Mouse (Mus musculus) kidney, adult 8-10 months (tissue): Measurements from ENCODE around the gene Sh2d7.

Experiments
- DNase-seq, 2 experiments: peaks; one replicate each; pipeline ENCODE4 v3.0.0; 2022

The Sh2d7 gene

GRCm38 (mm10) chr9:54538684-54539083 is at the start of gene Sh2d7:
Gene Sh2d7 (plus strand): TSS chr9:54538984.
- DNase-seq = no peak

DNA sequence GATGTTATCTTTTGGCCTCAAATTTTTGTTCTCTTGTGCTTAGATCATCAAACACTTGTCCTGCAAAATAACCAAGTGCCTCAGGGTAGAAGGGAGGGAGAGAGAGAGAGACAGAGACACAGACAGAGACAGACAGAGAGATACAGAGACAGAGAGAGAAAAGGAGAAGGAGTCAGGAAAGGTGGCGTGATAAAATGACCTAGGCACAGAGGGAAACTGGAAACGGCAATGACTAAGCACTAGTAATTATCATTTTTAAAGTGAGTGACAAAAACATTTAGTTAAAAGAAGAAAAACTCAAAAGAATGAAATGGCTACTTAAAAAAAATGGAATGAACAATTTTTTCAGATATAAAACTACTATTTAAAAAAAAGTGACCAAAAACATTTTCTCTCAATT is 49.2 kb upstream of the Sh2d7 start:
- DNase-seq = no peak

GRCm38 (mm10) chr9:54490431-54490830 is 48.4 kb upstream of the Sh2d7 start:
- DNase-seq = no peak

- no peak for DNase-seq
Observed at GRCm38 (mm10) chr9:54499291-54499690, 39.5 kb upstream of the Sh2d7 start.

DNA sequence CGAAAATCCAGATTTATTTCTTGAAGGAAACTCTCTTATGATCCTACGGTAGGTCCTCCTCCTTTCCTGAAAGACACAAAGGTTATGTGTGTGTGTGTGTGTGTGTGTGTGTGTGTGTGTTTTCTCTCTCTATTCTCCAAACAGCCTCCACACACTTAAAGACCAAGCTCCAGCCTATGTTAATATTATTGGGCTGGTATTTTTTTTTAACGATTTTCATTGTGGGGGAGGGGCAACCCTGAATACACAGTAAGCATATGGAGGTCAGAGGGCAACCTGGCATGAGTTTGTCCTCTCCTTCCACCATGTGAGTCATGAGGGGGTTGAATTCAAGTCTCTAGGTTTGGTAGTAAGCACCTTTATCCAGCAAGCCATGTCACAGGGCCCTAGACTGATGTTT is 39.0 kb upstream of the Sh2d7 start:
- DNase-seq = no peak

DNA sequence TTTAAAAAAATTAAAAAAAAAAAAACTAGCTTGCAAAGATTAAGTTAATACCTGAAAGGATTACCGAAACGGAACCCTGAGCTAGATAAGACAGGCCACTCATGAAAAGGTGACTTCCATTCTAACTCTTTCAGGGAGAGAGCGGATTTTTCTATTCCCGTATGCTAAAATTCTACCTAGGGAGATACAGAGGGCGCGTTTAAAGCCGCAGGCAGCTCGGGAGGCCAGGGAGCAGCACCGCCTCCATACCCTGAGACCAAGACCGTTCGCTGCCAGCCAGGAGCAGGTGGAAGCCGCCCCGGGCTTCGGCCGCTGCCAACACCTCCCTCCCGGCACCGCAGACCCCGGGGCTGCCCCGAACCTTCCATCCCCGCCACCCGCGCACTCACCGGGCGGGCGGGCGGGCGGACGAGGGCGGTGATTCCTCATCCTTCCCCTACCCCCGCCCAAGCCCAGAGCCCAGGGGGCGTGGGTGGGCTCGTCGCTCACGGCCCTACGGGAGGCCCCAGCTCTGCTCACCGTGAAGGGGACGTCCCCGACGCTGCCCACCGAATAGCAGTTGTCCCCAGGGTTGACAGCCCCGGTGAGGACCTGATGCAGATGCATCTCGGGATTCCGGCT is 37.8 kb upstream of the Sh2d7 start:
- peak; percentile 36 to 47 for DNase-seq

DNA sequence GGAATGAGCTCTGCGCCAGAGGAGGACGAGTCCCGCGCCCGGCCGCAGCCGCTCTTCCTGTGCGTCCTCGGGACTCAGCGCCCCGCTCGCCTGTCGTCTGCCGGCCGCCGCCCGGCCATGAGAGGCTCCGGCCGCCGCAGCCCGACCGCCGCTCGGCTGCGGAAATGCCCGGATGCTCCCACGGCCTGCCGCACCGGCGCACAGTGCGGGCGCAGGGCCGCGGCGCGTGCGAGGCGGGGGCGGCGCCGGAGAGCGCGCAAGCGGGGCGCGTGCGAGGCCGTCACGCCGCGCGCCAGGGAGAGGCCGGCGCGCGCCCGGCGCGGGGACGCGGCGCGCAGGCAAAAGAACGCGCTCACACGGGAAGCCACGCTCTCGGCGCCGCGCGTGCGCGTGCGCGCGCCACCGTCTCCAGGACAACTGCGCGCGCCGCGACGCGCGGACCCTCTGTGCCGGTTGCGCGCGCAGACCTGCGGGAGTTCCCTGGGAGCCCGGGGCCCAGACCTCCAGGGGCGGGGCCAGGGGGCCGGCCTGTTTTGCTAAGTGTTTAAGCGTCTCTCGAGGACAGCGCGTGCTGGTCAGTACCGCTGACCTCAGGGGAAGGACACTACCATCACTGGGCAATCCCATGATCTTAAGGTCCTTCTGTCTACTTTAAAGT is 37.2 kb upstream of the Sh2d7 start, which contains the start of gene Dmxl2:
Dmxl2 (minus strand) TSS at position 174 of the 658 bp plus-strand sequence.
- DNase-seq = peak; percentile 94 to 95

- no peak for DNase-seq
Observed at GRCm38 (mm10) chr9:54502111-54502495, 36.7 kb upstream of the Sh2d7 start.

DNA sequence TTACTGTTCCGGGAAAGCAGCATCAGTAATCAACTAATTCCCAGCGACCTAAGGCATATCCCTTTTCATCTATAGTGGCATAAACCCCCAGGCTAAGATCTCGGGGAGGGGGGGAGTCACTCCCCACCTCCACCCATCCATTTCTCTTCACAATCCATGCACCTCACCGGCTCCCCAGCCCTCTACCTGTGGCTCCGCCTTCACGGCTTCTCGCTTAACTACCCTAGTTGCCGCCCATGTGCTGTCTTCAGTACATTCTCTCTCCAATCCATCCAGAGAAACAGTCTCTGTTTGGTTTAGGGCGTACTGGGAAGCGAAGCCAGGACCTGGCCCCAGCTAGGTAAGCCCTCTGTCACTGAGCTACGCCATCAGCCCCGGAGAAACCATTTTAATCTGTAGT is 35.9 kb upstream of the Sh2d7 start:
- DNase-seq = peak; percentile 28 to 55

DNA sequence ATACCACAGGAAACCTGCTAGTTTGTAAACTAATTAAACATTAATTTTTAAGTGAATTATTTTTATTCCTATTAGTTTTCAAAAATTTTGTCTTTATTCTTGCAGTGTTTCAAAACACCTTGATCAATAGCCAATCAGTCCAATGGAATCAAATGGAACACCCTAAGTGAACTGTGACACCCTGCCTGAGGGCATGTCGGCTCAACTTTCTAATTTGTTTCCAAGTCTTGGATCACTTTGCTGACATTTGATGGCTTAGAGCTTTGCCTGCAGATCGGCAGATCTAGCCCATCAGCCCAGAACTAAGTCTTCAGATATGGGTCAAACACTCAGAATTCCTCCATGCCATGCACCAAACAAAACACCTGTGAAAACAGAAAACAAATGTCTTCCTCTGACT is 22.8 kb upstream of the Sh2d7 start:
- no peak for DNase-seq

- no peak for DNase-seq
Observed at GRCm38 (mm10) chr9:54518921-54519320, 19.9 kb upstream of the Sh2d7 start.

DNA sequence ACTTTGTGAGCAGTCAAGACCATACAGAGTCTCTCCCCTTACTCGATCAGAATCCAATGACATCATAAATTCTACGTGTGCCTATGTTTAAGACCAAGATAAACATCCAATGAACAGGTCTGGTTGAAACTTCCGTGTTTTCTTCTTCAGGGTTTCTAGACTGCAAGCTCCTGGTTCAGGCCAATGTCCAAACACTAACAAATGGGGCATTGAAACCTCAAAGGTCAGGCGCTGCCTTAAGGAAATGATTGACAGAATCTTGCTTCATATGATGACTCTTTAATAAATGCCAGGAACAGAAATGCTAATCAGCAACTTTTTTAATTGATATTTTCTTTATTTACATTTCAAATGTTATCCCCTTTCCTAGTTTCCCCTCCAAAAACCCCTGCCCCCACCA is 18.5 kb upstream of the Sh2d7 start:
- DNase-seq = peak; percentile 68 to 77

- no peak for DNase-seq
Observed at GRCm38 (mm10) chr9:54527694-54528093, 11.1 kb upstream of the Sh2d7 start.

DNA sequence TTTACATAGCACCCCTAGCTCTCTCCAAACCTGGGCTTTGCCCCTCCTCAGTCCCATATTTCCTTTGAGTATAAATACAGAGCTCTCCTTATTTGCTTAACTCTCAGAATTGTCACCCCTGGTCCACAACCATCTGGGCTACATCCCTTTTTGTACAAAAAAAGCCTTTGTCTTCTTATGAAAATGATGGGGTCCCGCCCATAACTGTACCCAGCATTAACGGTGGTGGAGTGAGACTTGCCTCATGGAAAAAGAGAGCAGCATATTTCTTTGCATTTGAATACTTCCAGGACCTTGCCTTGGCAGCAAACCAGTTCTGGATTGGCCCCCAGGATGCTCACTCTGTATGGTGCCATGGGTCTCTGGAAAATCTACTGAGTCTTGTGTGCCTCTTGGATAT is 8.8 kb upstream of the Sh2d7 start:
- DNase-seq = no peak

- no peak for DNase-seq
Observed at GRCm38 (mm10) chr9:54530836-54531235, 7.9 kb upstream of the Sh2d7 start.

DNA sequence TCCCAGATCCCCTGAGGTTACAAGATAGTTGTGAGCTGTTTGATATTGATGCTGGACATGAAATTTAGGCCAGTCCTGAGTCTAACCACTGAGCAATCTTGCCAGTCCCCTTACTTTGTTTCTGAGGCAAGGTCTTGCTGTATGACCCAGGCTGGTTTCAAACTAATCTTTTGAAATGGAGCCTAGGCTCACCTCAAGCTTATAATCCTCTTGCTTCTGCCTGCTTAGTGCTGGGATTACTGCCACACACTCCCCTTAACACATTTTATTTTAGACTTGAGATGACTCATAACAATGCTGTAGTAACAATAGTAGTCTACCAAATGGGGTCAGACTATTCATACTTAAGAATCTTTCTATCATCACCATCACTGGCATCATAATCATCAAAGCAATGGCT is 7.4 kb upstream of the Sh2d7 start:
- DNase-seq = no peak

DNA sequence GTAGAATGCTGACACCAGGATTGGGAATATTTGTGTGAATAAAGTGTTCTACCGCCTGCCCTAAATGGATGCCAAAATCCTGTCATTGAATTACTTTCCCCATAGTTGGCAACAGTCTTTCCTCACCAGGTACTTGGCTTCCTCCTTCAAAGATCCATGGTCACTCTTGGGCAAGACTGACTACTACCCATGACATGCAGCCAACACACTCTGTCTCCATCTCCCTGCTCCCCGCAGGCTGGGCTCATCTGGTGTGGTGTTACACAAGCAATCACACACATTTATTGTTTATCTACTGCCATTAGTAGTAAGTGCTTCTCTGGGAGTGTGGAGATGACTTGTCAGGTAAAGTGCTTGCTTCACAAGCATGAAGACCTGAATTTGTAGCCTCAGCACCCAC is 5.9 kb upstream of the Sh2d7 start:
- DNase-seq = no peak

GRCm38 (mm10) chr9:54533975-54534374 is 4.8 kb upstream of the Sh2d7 start:
- no peak for DNase-seq

DNA sequence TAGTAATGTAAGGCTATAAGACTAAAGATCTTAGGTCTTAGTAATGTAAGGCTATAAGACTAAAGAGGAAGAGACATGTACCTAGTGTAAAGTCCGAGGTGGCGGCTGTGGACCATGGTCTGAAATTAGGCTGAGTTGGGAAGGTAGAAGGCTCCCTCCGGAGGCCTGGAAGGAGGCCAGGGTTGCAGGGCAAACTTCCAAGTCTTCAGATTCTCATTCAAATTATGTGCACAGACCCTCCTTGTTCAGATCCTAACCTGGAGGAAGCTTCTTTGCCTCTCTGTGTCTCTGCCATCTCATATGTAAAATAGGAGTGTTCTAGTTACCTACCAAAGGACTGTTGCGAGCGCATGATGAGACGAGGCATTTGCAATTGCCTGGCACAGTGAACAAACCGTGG is 2.5 kb upstream of the Sh2d7 start:
- DNase-seq = peak; percentile 16 to 52

DNA sequence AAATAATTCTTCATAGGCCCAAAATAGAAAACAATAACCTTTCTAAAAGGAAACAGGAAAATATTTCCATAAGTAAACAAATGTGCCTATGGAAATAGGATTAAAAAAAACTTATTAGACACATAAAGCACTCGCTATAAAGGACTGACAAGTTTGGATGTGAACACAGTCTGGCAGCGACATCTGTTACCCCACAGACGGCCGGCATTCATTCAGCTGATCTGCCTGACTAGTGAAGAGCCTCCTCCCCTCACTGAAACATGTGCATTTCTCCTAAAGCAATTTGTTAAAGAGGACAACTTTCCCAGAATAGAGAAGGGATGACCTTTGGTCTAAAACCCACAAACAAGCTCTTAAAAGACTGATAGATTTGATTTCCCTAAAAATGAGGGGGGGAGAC is 1.8 kb upstream of the Sh2d7 start:
- DNase-seq = no peak

- no peak for DNase-seq
Observed at GRCm38 (mm10) chr9:54537480-54537879, 1.3 kb upstream of the Sh2d7 start.

DNA sequence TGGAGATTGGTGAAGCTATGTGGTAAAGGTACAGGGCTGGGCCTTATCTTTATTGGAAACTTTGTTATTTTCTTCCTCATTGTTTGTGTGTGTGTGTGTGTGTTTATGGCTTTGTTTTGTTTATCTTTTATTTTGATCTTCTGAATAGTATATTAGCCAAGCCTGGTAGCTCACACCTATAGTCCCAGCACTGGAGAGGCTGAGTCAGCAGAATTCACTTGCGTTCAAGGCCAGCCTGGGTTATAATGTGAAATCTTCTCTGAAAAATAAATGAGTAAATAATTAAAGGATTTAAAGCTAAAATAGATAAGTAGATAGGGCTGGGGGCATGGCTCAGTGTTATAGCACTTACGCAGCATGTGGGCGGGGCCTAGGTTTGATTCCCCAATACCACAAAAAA is 540 bp upstream of the Sh2d7 start:
- DNase-seq = no peak

DNA sequence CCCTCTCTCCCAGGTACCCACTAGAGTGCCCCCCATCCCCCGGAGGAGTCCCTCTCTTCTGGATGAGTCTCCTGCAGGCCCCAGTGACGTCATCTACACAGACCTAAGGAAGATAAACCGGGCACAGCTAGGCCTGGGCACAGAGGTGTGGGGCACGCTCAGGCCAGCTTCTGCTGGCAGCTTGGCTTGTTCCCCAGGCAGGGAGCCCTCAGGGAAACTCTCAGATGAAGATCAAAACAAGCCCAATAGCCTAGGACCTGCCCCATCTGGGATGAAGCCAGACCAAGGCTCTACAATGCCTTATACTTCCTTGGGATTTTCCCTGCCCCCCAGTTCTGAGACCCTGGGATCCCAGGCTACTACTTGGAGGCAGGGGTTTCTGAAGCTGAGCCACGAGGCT is 2.0 kb downstream of the Sh2d7 start:
- DNase-seq = no peak

GRCm38 (mm10) chr9:54544212-54544953 is 5.6 kb downstream of the Sh2d7 start:
- no peak for DNase-seq
